Mouse (Mus musculus) thymus, adult 2 months (tissue): ENCODE measurements around the gene Pax5.

Source experiments
- CTCF ChIP-seq: fragments of 200-500 bp; IDR thresholded peaks from 2 replicates; pipeline ENCODE4 v1.5.1; 2012; ENCODE audit warnings: mild to moderate bottlenecking, control low read depth, low read length, moderate library complexity, borderline replicate concordance; ENCODE audit not compliant: control insufficient read depth, poor library complexity, insufficient read depth; ENCODE audit errors: extremely low read depth
- POLR2A ChIP-seq: fragments of 200-500 bp; IDR thresholded peaks from 2 replicates; pipeline ENCODE4 v1.6.1; 2012; ENCODE audit warnings: mild to moderate bottlenecking, low read length, control low read depth, moderate library complexity; ENCODE audit not compliant: control insufficient read depth, poor library complexity, insufficient read depth; ENCODE audit errors: extremely low read depth

DNA sequence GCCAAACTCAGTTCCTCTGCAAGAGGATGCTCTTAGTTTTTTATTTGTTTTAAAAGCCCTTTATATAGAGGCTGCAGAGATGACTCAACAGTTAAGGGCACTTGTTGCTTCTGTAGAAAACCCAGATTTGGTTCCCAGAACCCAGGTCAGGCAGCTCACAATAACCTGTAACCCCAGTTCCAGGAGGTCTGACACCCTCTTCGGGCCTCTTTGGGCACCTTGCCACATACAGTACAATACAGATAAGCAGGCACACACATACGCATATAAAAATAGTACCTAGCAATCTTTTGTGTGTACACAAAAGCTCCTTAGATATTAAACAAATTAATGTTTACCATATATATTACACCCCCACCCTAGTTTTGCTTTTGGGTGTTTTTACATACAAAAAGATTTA, 104.8 kb downstream of the Pax5 start:
- TF ChIP-seq CTCF (no peak), POLR2A (no peak)
